Mouse (Mus musculus): Measurements from ENCODE around the gene Dmap1.

Dmap1 gene

GRCm38 (mm10) chr4:117654703-117655499 lies 27.2 kb downstream of the Dmap1 start:
- DNase-seq: no peak

- DNase-seq: no peak
Observed at GRCm38 (mm10) chr4:117654016-117654702, 27.9 kb downstream of the Dmap1 start.

DNA sequence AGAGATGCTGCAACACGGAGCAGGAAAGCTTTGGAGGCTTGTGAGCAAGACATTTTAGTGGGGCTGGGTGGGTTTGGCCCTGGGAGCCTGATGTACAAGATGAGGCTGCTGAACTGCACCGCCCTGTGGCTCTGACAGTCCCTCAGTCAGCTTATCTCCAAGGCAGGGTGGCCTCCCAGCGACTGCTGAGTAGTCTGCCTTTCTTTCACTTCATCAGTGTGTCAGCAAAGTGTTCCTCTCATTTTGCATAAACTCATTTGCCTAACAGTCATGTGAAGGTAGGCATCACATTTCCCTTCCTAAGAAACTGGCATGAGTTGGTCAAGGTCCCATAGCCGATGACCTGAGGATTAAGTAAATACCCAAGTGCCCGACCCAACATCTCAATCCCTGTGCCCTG lies 29.3 kb downstream of the Dmap1 start:
- no peak for DNase-seq

DNA sequence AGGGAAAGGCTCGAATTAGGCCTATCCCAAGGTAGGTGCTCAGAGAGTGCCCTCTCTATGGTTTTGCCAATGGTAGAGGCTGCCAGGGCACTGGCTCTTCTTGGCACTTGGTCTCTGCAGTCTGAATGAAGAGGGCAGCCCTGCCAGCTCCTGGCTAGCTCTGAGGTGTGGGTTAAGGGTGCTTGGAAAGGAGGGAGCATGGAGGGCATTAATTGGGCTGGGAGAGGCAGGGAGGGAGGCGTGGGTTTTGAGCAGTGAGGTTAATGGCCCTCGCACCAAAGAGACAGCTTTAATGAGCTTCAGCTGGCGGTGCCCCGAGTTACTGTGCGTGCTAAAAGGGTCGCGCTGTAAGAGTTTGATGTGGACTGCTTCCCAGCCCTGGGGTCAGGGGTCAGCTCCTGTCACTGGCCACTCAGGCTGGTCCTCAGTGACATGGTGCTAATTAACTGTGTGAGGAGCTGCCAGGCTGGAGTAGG lies 30.4 kb downstream of the Dmap1 start:
- DNase-seq: peak in 1 of 2 experiments; percentile 28

GRCm38 (mm10) chr4:117646926-117647755 lies 34.9 kb downstream of the Dmap1 start:
- DNase-seq: no peak

- DNase-seq: no peak
Observed at GRCm38 (mm10) chr4:117646496-117646895, 35.6 kb downstream of the Dmap1 start.

GRCm38 (mm10) chr4:117645859-117646258 lies 36.2 kb downstream of the Dmap1 start:
- peak; percentile 20 to 29 for DNase-seq

DNA sequence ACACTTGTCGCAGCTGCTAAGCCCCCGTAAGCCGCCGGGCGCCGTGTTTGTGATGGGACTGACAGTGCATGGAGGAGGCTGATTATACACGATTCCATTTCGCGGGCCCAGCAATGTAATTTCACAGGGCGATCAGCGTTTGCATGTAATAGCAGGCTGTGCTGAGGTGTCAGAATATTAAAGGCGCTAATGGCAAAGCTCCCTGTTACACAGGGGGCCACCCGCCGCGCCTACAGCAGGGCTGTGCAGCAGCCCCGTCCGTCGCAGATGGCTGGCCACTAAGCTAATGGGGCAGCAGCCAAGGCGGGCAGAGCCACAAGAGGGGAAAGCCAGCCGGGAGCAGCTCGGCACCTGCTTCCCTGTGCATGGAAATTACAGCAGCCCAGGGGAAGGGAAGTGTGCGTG lies 37.0 kb downstream of the Dmap1 start:
- DNase-seq: peak; percentile 90 to 92

DNA sequence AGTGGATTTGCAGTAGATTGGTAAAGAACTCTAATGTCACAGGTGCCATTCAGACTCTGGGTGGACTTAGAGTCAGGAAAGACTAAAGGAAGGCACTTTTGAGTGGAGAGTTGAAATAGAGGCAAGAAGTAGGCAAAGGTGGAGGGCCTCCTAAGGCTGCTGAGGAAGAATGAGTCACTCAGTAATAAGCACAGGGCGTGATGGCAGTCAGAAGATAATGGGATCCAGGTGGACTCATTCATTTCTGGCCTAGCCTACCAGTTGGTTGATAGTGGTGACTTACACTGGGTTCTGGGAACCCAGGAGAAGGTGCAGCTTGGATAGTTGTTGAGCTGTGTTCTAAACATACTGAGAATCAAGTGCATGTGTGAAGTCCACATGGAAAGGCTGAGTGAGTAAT lies 40.3 kb downstream of the Dmap1 start:
- no peak for DNase-seq

DNA sequence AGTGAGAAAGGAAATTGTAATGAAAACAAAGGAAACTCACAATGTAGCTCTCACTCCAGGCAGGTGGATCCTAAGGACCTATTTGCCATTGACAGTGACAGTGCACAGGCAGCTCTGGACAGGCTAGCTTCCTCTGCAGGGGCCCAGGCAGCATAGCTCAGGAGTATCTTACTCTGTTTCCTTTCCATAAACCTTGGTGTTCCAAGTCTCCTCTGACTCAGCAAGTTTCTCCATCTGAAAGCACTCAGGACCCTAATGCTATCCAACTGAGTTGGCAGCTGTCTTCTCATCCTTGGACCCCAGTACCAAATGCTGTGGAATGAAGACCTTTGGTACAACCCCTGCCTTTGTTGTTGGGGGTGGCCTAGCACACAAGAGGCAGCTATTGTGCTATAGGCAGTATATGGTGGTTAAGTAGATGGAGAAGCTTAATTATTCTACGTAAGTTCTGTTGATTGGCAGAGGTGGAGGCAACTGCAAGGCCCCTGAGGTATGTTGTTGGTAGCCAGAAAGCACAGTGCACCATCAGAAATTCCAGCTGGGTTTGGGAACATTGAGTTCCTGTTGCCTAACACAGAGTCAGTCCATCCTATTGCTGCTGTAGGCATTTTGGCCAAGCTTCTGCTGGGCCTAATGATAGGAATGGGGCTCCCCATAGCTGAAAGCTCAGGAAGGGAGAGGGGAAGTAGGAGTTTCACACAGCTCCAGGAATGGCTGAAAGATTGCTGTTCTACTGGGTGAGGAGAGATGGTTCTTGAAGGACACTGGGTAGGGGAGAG lies 41.0 kb downstream of the Dmap1 start:
- DNase-seq: no peak

- DNase-seq: no peak
Observed at GRCm38 (mm10) chr4:117636891-117637613, 45.0 kb downstream of the Dmap1 start.

GRCm38 (mm10) chr4:117636152-117636551 lies 45.9 kb downstream of the Dmap1 start:
- no peak for DNase-seq

- DNase-seq: no peak
Observed at GRCm38 (mm10) chr4:117634642-117635041, 47.4 kb downstream of the Dmap1 start.

GRCm38 (mm10) chr4:117633527-117633926 lies 48.5 kb downstream of the Dmap1 start:
- DNase-seq: no peak

DNA sequence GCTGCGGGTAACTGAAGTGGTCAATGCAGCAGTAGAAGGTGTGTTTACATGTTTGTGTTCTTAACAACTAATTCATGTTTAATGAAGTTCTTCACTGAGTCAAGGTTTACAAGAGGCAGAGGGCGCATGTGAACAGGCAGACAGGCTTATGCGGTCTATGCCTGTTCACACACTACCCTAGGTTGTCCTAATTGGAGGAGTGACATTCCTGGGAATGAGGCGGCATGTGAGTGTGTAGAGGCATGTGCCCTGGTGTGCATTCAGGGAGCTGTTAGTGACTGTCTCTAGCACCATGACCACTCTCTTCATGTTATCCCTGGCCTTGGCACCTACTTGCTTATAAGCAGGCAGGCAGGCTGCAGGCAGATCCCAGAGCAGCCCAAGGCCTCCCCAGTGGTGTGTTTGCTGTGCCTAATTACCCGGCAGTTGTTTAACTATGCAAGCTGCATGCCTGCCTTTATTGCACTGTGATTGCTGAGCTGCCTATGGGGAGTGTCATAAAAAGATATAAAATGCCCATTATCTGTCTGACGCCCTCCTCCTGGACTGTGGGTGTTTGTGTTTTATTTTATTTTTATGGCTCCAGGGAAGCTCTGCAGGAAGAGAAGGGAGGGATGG lies 51.9 kb downstream of the Dmap1 start:
- DNase-seq: no peak

GRCm38 (mm10) chr4:117628464-117628863 lies 53.6 kb downstream of the Dmap1 start:
- DNase-seq: no peak

Measured in cerebellum, adult 18-20 months (tissue).